ENCODE assay signal across 8 mouse cellular contexts in the genomic region with DNA sequence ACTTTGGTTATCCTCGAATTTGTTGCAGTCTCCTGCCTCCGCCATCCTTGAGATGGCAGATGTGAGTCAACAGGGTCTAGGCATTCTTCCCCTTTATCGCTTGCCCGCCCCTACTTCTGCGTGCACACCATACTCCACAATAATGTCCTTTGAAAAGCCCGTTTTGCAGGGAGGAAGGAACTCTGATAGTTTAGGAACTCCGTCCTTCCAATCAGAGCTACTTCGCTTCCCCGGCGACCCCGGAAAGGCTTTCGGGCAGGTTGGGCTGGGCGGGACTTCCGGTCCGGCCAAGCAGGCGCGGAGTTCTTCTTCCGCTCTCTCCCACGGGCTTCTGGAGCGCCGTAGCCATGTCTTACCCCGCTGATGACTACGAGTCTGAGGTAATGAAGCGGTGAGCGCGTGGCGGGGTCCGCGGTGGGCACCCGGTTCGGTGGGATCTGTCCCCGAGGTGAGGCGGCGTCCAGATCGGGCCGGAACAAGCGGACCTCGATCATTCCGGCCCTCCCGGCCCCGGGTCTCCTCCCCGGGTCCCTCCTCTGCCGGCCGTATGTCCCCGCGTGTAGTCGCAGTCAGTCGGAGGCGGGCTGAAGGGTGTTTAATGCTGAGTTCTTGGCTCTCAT. TPM values are rescaled to one million over a fixed set of nuclear protein-coding genes. Genes with fewer than 3 reads are reported as not detected.
DNase-seq lines count a peak whose midpoint lies in the region; ATAC-seq lines count a peak whose summit lies in the region.

Eif3l (plus strand) TSS at position 267 of the 620 bp plus-strand sequence.

- DNase-seq in 416B (ENCODE audit: low read depth): peak; percentile 92
- DNase-seq in adrenal gland, postnatal 4 days (ENCODE audit: low spot score in 2 of 2): peak; percentile 62 to 77
- peak; percentile 94 for DNase-seq in embryonic facial prominence, embryonic 14.5 days (ENCODE audit: low spot score)
- peak; percentile 91 for DNase-seq in heart, adult 8-10 months (ENCODE audit: low spot score)
- peak; percentile 90 for DNase-seq in kidney, adult 9 months
- DNase-seq in liver: peak; percentile 91
- peak; percentile 84 to 92 for DNase-seq in spleen, postnatal 4 days (ENCODE audit: low spot score in 2 of 2)

- peaks cover 10% of the 10 kb centered on the region for H3K4me1 ChIP-seq in embryonic facial prominence, embryonic 14.5 days (ENCODE audit: control insufficient read depth, insufficient read depth, low read length)

- no peaks in the 10 kb centered on the region for H3K27me3 ChIP-seq in embryonic facial prominence, embryonic 14.5 days (replicated peaks; ENCODE audit: control insufficient read depth, insufficient read depth, low read length)

- H3K9ac ChIP-seq in embryonic facial prominence, embryonic 14.5 days (ENCODE audit: low read depth, low read length): peak within 1 kb of the TSS; percentile 82

- WGBS in embryonic facial prominence, embryonic 14.5 days: 1% methylated on average over 26 of the region's 49 CpGs

- peaks cover 39% of the 10 kb centered on the region for H3K36me3 ChIP-seq in embryonic facial prominence, embryonic 14.5 days (ENCODE audit: control insufficient read depth, insufficient read depth, low read length)

- peak; percentile 92 for ATAC-seq in embryonic facial prominence, embryonic 14.5 days (ENCODE audit: low read depth)
- ATAC-seq in monocyte, adult 5-6 weeks (replicated peaks; ENCODE audit: insufficient number of reproducible peaks, low FRiP score, low TSS enrichment, poor library complexity, severe bottlenecking): peak; percentile 93

- peak within 1 kb of the TSS; percentile 76 for H3K4me3 ChIP-seq in embryonic facial prominence, embryonic 14.5 days (ENCODE audit: low read depth, low read length)

- no peaks in the 10 kb centered on the region for H3K9me3 ChIP-seq in embryonic facial prominence, embryonic 14.5 days (ENCODE audit: control insufficient read depth, low read length)

- H3K27ac ChIP-seq in embryonic facial prominence, embryonic 14.5 days (replicated peaks; ENCODE audit: low read depth, low read length): peak within 1 kb of the TSS; percentile 78

- H3K4me2 ChIP-seq in embryonic facial prominence, embryonic 14.5 days (ENCODE audit: low read depth, low read length): peak within 1 kb of the TSS; percentile 70

RNA-seq across cellular contexts. Expression of gene Eif3l, which starts in this region (rescaled TPM):
- 100 to 1,000 TPM; 158 to 162 TPM for total RNA-seq in adrenal gland, postnatal 4 days (2021)
- polyA plus RNA-seq in embryonic facial prominence, embryonic 14.5 days (2014; fragmentation: Nextera tagmentation; extraction: Ambion mirVana): 197 and 220 TPM in 2 replicates
- total RNA-seq in heart, adult 8-10 months (2022): 10 to 100 TPM; 70.2 to 76.0 (median 74.9) TPM
- total RNA-seq in monocyte, adult 5-6 weeks (2017): 102 to 117 TPM (median 113 TPM) in 3 replicates

Comparison
In these comparisons a context has a peak if more than half of its experiments do, and no peak if none do; other contexts are left out.
1. Peak in every context shown above with its lines: DNase-seq, ATAC-seq, H3K4me3 ChIP-seq and H3K27ac ChIP-seq.